Comparison of ENCODE assay signal across 10 mouse cellular contexts in the genomic region with DNA sequence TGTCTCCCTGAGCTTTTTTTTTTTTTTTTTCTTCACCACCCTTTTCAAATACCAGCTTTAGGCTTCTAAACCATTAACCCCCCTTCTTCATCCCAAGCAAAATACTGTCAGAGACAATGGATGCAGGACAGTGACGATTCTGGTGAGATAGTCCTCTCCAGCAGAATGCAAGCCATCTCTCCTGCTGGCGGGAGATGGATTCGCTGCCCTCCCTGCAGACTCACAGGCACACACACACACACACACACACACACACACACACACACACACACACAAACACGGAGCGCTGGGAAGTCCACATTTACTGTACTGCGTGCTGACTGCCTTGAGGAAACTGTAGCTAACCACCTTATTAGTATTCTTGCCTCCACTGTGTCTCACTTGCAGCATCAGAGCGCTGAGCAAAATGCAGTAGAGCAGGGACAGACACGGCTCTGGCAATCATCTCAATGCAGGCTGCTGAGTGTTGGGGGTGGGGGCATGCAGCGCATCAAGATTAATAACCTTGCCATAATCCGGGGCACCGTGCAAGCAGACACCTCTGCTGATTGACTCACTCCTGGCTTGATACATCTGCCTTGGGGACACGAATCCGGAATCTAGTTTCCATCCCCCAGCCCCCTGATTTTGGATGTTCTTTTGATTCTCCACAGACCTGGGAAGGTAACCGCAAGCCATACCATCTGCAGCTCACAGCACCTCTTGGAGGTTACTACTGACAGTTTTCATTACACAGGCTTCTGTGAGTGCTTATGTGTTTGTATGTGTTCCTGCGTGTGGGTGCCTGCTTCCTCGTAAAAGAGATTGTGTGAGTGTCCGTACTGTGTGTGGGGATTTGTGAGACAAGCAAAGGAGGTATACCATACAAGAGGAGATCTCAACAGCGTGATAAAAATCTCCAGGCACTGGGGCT. TPM values are rescaled to one million over a fixed set of nuclear protein-coding genes. Genes with fewer than 3 reads are reported as not detected.
DNase-seq lines count a peak whose midpoint lies in the region; ATAC-seq lines count a peak whose summit lies in the region.
"Had no signal": no experiment of that assay in that cellular context is flagged by ENCODE, and none has a peak within 500 bp of the region (broad histone marks: within the 10 kb centered on the region; RNA-seq: fewer than 3 reads in every experiment).

Lrrc4c (plus strand) TSS at position 783 of the 913 bp plus-strand sequence.

- peak within 1 kb of the TSS; percentile 46 for H3K4me2 ChIP-seq in kidney, embryonic 16.5 days (replicated peaks; ENCODE audit: low read depth, low read length)
- H3K4me2 ChIP-seq in hindbrain, embryonic 15.5 days: peak within 1 kb of the TSS; percentile 69
- peak within 1 kb of the TSS; percentile 63 for H3K4me2 ChIP-seq in limb, embryonic 13.5 days (replicated peaks)

- H3K27ac ChIP-seq in kidney, embryonic 16.5 days (ENCODE audit: low read length): no peak within 1 kb of the TSS
- H3K27ac ChIP-seq in embryonic facial prominence, embryonic 10.5 days (replicated peaks): no peak within 1 kb of the TSS
- H3K27ac ChIP-seq in hindbrain, embryonic 15.5 days (replicated peaks): peak within 1 kb of the TSS; percentile 88
- H3K27ac ChIP-seq in limb, embryonic 13.5 days: no peak within 1 kb of the TSS

- H3K9ac ChIP-seq in kidney, embryonic 16.5 days (replicated peaks; ENCODE audit: low read length): no peak within 1 kb of the TSS
- peak within 1 kb of the TSS; percentile 56 for H3K9ac ChIP-seq in hindbrain, embryonic 15.5 days
- H3K9ac ChIP-seq in limb, embryonic 13.5 days: peak within 1 kb of the TSS; percentile 13; the same call in 1 of the 2 replicates

- 5% methylated on average over 18 of the region's 18 CpGs for WGBS in kidney, embryonic 16.5 days
- 8% methylated on average over 18 of the region's 18 CpGs for WGBS in embryonic facial prominence, embryonic 10.5 days
- WGBS in hindbrain, embryonic 15.5 days: 1% methylated on average over 18 of the region's 18 CpGs
- 10% methylated on average over 18 of the region's 18 CpGs for WGBS in limb, embryonic 13.5 days

- H3K4me3 ChIP-seq in kidney, embryonic 16.5 days (ENCODE audit: low read length): peak within 1 kb of the TSS; percentile 16
- H3K4me3 ChIP-seq in embryonic facial prominence, embryonic 10.5 days: peak within 1 kb of the TSS; percentile 50
- peak within 1 kb of the TSS; percentile 50 for H3K4me3 ChIP-seq in hindbrain, embryonic 15.5 days
- H3K4me3 ChIP-seq in limb, embryonic 13.5 days: peak within 1 kb of the TSS; percentile 37

- H3K27me3 ChIP-seq in kidney, embryonic 16.5 days (ENCODE audit: insufficient read depth, low read length): peaks cover 6% of the 10 kb centered on the region
- H3K27me3 ChIP-seq in embryonic facial prominence, embryonic 10.5 days (replicated peaks; ENCODE audit: low read depth, poor library complexity, severe bottlenecking): peaks cover 7% of the 10 kb centered on the region
- H3K27me3 ChIP-seq in hindbrain, embryonic 15.5 days: no peaks in the 10 kb centered on the region
- peaks cover 12% of the 10 kb centered on the region; the same call in 1 of the 2 replicates for H3K27me3 ChIP-seq in limb, embryonic 13.5 days

- no peaks in the 10 kb centered on the region for H3K9me3 ChIP-seq in kidney, embryonic 16.5 days (ENCODE audit: low read length)
- no peaks in the 10 kb centered on the region for H3K9me3 ChIP-seq in embryonic facial prominence, embryonic 10.5 days
- H3K9me3 ChIP-seq in hindbrain, embryonic 15.5 days: no peaks in the 10 kb centered on the region
- H3K9me3 ChIP-seq in limb, embryonic 13.5 days: no peaks in the 10 kb centered on the region

- peak; percentile 39; the same call in 1 of the 2 replicates for ATAC-seq in kidney, embryonic 16.5 days (ENCODE audit: low FRiP score, low TSS enrichment)
- ATAC-seq in hindbrain, embryonic 15.5 days (ENCODE audit: low FRiP score, low read depth): peak; percentile 88
- ATAC-seq in limb, embryonic 13.5 days (ENCODE audit: low FRiP score, low read depth): peak; percentile 36; the same call in 1 of the 2 replicates

- H3K36me3 ChIP-seq in kidney, embryonic 16.5 days (ENCODE audit: insufficient read depth, low read length): no peaks in the 10 kb centered on the region
- no peaks in the 10 kb centered on the region for H3K36me3 ChIP-seq in embryonic facial prominence, embryonic 10.5 days (replicated peaks)
- H3K36me3 ChIP-seq in hindbrain, embryonic 15.5 days: no peaks in the 10 kb centered on the region
- no peaks in the 10 kb centered on the region for H3K36me3 ChIP-seq in limb, embryonic 13.5 days

- no peaks in the 10 kb centered on the region for H3K4me1 ChIP-seq in kidney, embryonic 16.5 days (ENCODE audit: insufficient read depth, low read length)
- H3K4me1 ChIP-seq in embryonic facial prominence, embryonic 10.5 days: peaks cover 15% of the 10 kb centered on the region
- H3K4me1 ChIP-seq in hindbrain, embryonic 15.5 days (replicated peaks): peaks cover 20% of the 10 kb centered on the region; the same call in 1 of the 2 replicates
- peaks cover 13% of the 10 kb centered on the region; the same call in 1 of the 2 replicates for H3K4me1 ChIP-seq in limb, embryonic 13.5 days

- no peak for DNase-seq in kidney, adult 9 months
- peak; percentile 30 for DNase-seq in embryonic facial prominence, embryonic 10.5 days (ENCODE audit: low spot score)
- peak; percentile 31 for DNase-seq in right cerebral cortex, postnatal 14 days
- no peak for DNase-seq in gastrocnemius, adult 18-20 months (ENCODE audit: low spot score)
- no peak for DNase-seq in thymus, postnatal 14 days

RNA-seq across cellular contexts. Expression of gene Lrrc4c, which starts in this region (rescaled TPM):
- 0.62 and 0.69 TPM in 2 replicates for polyA plus RNA-seq in kidney, embryonic 16.5 days (2015; fragmentation: Nextera tagmentation; extraction: Ambion mirVana)
- polyA plus RNA-seq in embryonic facial prominence, embryonic 10.5 days (2016; fragmentation: Nextera tagmentation; extraction: Ambion mirVana): 0.69 and 0.88 TPM in 2 replicates
- 33.4 and 35.0 TPM in 2 replicates for polyA plus RNA-seq in hindbrain, embryonic 15.5 days (2015; fragmentation: Nextera tagmentation; extraction: Ambion mirVana)
- polyA plus RNA-seq in limb, embryonic 13.5 days (2015; fragmentation: Nextera tagmentation; extraction: Ambion mirVana): 2.8 and 3.6 TPM in 2 replicates
- under 1 TPM; 0.07 to 0.24 TPM for total RNA-seq in gastrocnemius, adult 18-20 months (2021)
- total RNA-seq: hematopoietic stem cell, adult 5-6 weeks; MEL had no signal

Comparison
In these comparisons a context has a peak if more than half of its experiments do, and no peak if none do; other contexts are left out.
1. Peak in ATAC-seq, H3K4me3 ChIP-seq and H3K4me2 ChIP-seq in kidney, embryonic 16.5 days; RNA of the gene not detected or under 1 TPM.
2. Peak in DNase-seq and H3K4me3 ChIP-seq in embryonic facial prominence, embryonic 10.5 days; RNA of the gene not detected or under 1 TPM.
3. ATAC-seq: peak in every context shown above with its lines; median percentile 88 in hindbrain, embryonic 15.5 days; 39 in kidney, embryonic 16.5 days; 36 in limb, embryonic 13.5 days.